Mouse (Mus musculus) frontal cortex, postnatal 36 days (tissue): ENCODE data around the gene Bcl7b.
"Not testable (repeated sequence)": the region's sequence is repeated elsewhere in the genome, so short reads cannot be mapped to it uniquely, and the experiment has no call there.

ENCODE experiments used
- DNase-seq, 2 experiments: peaks; one replicate each; pipeline ENCODE4 v3.0.0; 2022; ENCODE audit warnings: low spot score in 2 of 2

Gene Bcl7b

DNA sequence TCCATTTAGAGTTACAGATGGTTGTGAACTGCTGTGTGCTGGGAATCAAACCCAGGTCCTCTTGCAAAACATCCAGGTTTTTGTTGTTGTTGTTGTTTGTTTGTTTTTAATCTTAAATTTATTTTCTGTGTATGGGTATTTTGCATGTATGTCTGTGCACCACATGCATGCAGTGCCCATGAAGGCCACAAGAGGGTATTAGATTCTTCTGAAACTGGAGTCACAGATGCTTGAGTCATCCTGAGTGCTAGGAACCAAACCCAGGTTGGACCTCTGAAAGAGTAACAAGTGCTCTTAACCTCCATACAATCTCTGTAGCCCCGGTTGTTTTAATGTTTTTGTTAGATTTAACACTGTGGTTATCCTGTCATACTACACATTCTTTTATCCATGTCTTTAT is 40.1 kb downstream of the Bcl7b start:
- DNase-seq = no peak

DNA sequence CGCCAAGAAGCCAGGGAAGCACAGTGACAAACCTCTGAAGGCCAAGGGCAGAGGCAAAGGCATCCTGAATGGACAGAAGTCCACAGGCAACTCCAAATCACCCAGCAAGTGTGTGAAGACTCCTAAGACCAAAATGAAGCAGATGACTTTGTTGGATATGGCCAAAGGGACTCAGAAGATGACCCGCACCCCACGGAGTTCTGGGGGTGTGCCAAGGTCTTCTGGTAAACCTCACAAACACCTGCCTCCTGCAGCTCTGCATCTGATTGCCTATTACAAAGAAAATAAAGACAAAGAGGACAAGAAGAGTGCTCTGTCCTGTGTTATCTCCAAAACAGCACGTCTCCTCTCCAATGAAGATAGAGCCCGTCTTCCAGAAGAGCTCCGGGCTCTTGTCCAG is 48.8 kb downstream of the Bcl7b start:
- no peak for DNase-seq

GRCm38 (mm10) chr5:135220941-135221340 is 52.9 kb downstream of the Bcl7b start:
- DNase-seq = no peak

- no peak for DNase-seq
Observed at GRCm38 (mm10) chr5:135222066-135222465, 54.0 kb downstream of the Bcl7b start.

GRCm38 (mm10) chr5:135224169-135224568 is 56.1 kb downstream of the Bcl7b start:
- no peak for DNase-seq

DNA sequence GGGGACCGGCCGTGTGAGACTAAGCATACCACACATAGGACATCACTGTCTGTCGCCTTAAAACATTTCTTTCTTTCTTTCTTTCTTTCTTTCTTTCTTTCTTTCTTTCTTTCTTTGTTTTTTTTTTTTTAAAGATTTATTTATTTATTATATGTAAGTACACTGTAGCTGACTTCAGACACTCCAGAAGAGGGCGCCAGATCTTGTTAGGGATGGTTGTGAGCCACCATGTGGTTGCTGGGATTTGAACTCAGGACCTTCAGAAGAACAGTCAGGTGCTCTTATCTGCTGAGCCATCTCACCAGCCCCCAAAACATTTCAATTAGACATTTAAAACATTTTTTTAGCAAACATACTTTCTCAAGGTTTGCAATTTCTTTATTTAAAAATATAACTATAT is 57.8 kb downstream of the Bcl7b start:
- not testable (repeated sequence) for DNase-seq

DNA sequence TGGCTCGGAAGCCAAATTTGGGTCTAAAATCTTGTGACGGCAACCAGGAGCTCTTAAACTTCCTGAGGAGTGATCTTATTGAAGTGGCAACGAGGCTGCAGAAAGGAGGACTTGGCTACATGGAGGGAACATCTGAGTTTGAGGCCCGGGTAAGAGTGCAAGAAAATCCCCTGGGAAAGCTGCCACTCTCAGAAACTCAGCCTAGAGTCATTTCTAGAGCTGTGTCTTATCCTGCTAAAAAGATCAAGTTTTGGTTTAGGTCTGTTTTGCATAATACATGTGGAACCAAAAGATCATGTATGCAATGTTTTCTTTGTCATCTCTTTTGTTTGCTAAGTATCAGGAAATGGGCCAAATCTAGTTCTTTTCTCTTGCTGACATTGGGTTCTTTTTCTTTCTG is 62.1 kb downstream of the Bcl7b start:
- no peak for DNase-seq
